Mouse (Mus musculus): Measurements from ENCODE around the gene Notch1.

- TF ChIP-seq RCOR1 (IDR thresholded peaks at IDR 0.05; ENCODE audit: low read depth, low read length) (no peak), ELF1 (IDR thresholded peaks at IDR 0.05; ENCODE audit: low read depth, low read length) (no peak), EP300 (IDR thresholded peaks at IDR 0.05; ENCODE audit: low read depth in 1 of 2, low read length in 2 of 2) (no peak), ETS1 (IDR thresholded peaks at IDR 0.05; ENCODE audit: low read depth, low read length) (no peak), POLR2AphosphoS2 (IDR thresholded peaks at IDR 0.05; ENCODE audit: low read length) (no peak), GATA1 (IDR thresholded peaks at IDR 0.05; ENCODE audit: low read depth, low read length) (no peak), TCF12 (IDR thresholded peaks at IDR 0.05; ENCODE audit: low read depth, low read length) (no peak), POLR2A (IDR thresholded peaks at IDR 0.05; ENCODE audit: control insufficient read depth in 1 of 2, insufficient read depth in 1 of 2, low read depth in 1 of 2, low read length in 2 of 2, poor library complexity in 1 of 2) (no peak), ZMIZ1 (IDR thresholded peaks at IDR 0.05; ENCODE audit: low read depth, low read length) (no peak)
Measured at GRCm38 (mm10) chr2:26460097-26460646, 56.3 kb downstream of the Notch1 start.

Measured in MEL (cell line).